Mouse (Mus musculus): ENCODE measurements around the gene Glul. TPM values are rescaled to one million over a fixed set of nuclear protein-coding genes. Genes with fewer than 3 reads are reported as not detected.
"Not testable (repeated sequence)": the region's sequence is repeated elsewhere in the genome, so short reads cannot be mapped to it uniquely, and the experiment has no call there.

Gene Glul
- 215 and 233 TPM in 2 replicates for polyA plus RNA-seq (2015; fragmentation: Nextera tagmentation; extraction: Ambion mirVana)

DNA sequence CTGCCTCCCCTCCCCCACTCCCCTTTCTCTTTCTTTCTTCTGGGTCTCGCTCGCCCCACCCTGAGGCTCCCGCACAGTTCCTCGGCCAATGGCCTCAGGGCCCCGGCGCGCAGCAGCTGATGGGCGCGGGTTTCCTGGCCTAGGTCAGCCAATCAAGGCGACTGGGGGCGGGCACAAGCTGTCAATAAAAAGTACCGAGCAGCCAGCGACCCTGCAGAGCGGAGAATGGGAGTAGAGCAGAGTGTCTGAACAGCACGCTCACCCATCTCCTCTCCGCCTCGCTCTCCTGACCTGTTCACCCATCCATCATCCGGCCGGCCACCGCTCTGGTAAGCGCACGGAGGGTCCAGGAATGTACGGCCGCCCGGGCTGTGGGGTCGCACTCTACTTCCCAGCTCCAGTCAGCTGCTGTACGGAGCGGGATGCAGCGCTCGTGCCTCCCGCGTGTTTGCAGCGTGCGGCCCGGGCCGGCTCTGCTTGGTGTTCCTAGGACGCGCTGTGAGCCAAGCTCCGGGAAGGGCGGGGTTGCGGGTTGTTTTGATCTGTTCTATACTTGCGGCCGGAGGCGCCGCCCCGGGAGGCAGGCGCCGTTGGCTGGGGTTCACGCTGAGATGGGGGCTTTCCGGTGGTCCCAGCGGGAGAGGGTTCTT is at the start of gene Glul, which contains the start of gene Teddm2:
TSS of gene Glul (plus strand) at position 214 of the 650 bp plus-strand sequence.
TSS of gene Teddm2 (minus strand) at position 498 of the 650 bp plus-strand sequence.
- H3K4me2 ChIP-seq = peak within 1 kb of the TSS; percentile 72
- H3K9me3 ChIP-seq (replicated peaks) = no peaks in the 10 kb centered on the region
- peak within 1 kb of the TSS; percentile 88 for H3K4me3 ChIP-seq (replicated peaks)
- H3K36me3 ChIP-seq = peaks cover 20% of the 10 kb centered on the region
- peak; percentile 98 for ATAC-seq (ENCODE audit: low FRiP score)
- peaks cover 50% of the 10 kb centered on the region for H3K4me1 ChIP-seq
- WGBS = under 1% methylated on average over 51 of the region's 51 CpGs
- H3K27me3 ChIP-seq (replicated peaks) = no peaks in the 10 kb centered on the region
- peak within 1 kb of the TSS; percentile 91 for H3K9ac ChIP-seq (replicated peaks)
- peak within 1 kb of the TSS; percentile 97 for H3K27ac ChIP-seq (replicated peaks)

GRCm38 (mm10) chr1:153852696-153853095 is 47.0 kb upstream of the Glul start:
- H3K4me2 ChIP-seq; H3K4me3 ChIP-seq (replicated peaks); ATAC-seq (ENCODE audit: low FRiP score); H3K27me3 ChIP-seq (replicated peaks); H3K27ac ChIP-seq (replicated peaks); H3K9me3 ChIP-seq (replicated peaks); H3K4me1 ChIP-seq; H3K36me3 ChIP-seq; H3K9ac ChIP-seq (replicated peaks): not testable (repeated sequence)
- WGBS = 87% methylated on average over 7 of the region's 7 CpGs

DNA sequence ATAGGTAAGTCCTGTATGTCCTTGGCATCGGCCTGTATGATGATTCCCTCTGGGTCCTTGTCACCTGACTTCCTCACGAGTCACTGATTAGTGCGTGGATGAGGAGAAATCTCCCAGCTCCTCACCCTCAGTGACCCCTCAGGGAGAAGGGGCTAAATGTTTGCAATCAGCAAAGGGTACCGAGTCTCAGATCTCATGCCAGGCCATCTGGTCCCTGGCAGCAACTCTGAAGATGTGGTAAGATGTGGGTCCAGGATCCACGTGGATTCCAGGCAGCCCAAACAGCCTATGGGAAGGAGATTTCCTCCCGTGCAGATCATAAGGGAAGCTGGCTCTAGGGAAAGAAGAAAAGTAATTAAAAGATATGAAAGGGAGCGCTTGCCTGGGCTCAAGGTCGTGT is 43.8 kb upstream of the Glul start:
- 80% methylated on average over 8 of the region's 8 CpGs for WGBS
- ATAC-seq (ENCODE audit: low FRiP score) = no peak

DNA sequence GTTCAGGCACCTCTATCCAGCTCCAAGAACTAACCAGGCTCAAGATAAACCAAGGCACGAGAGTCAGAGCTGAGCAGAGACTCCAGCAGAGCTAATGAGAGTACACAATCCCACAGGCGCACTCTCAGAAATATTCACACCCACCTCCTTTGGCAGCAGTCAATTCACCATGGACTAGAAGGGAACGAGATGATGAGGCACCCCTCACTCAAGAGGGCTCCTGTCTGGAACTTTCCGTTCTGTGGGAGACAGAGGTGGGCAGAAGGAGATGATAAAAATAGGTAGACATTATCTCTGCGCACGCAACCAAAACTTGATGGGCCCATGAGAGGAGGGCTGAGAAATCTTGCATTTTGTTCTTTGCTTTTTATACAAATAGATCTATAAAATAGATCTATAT is 25.7 kb upstream of the Glul start, which contains the start of gene Teddm1b:
TSS of gene Teddm1b (plus strand) at position 301 of the 400 bp plus-strand sequence.
- Histone ChIP-seq H3K9me3 (replicated peaks) (no peaks in the 10 kb centered on the region), H3K4me1 (no peaks in the 10 kb centered on the region), H3K27me3 (replicated peaks) (no peaks in the 10 kb centered on the region), H3K27ac (replicated peaks) (no peak within 1 kb of the TSS), H3K4me3 (replicated peaks) (no peak within 1 kb of the TSS), H3K36me3 (no peaks in the 10 kb centered on the region), H3K9ac (replicated peaks) (no peak within 1 kb of the TSS), H3K4me2 (no peak within 1 kb of the TSS)
- ATAC-seq (ENCODE audit: low FRiP score) = no peak
- WGBS = 96% methylated on average over 6 of the region's 6 CpGs

More for the DNA sequence above, 43.8 kb upstream of the Glul start:
- Histone ChIP-seq H3K27ac (replicated peaks) (no peak overlapping the region), H3K4me3 (replicated peaks) (no peak overlapping the region), H3K4me1 (no peaks in the 10 kb centered on the region), H3K9me3 (replicated peaks) (no peaks in the 10 kb centered on the region), H3K9ac (replicated peaks) (no peak overlapping the region), H3K4me2 (no peak overlapping the region), H3K36me3 (no peaks in the 10 kb centered on the region), H3K27me3 (replicated peaks) (no peaks in the 10 kb centered on the region)

GRCm38 (mm10) chr1:153880391-153880790 is 19.4 kb upstream of the Glul start:
- not testable (repeated sequence) for ATAC-seq (ENCODE audit: low FRiP score); H3K27me3 ChIP-seq (replicated peaks); H3K9me3 ChIP-seq (replicated peaks); H3K4me1 ChIP-seq; H3K4me2 ChIP-seq; H3K36me3 ChIP-seq; H3K9ac ChIP-seq (replicated peaks); H3K27ac ChIP-seq (replicated peaks); H3K4me3 ChIP-seq (replicated peaks)
- 96% methylated on average over 17 of the region's 17 CpGs for WGBS

DNA sequence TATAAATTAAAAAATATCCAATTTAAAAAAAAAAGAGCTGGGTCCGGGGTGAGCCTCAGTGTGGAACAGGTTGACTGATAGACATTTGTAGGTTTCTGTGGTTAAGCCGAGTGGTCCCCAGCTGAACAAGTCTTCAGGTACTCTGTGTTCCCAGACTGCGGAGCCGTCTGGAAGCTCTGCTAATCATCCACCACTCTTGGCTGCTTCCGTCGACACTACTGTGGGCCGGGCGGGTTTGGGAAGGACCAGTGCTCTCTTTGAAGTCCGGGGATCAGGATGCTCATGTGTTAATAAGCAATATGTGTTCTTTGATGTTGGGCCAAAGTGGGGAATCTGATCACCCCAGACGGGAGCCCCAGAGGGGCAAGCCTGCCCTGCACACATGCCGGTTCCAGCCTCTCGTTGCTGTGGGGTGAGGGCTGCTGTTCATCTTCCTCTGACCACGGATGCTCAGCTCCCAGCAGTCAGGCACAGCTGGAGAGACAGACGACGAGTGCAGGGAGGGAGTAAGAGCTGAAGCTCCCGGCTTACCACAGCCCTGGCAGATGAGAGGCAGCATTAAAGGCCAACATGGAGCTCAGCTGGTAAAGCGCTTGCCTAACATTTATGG is 13.6 kb upstream of the Glul start:
- 45% methylated on average over 17 of the region's 17 CpGs for WGBS
- ATAC-seq (ENCODE audit: low FRiP score) = no peak
- H3K9me3 ChIP-seq (replicated peaks) = no peaks in the 10 kb centered on the region
- no peak overlapping the region for H3K4me2 ChIP-seq
- H3K4me3 ChIP-seq (replicated peaks) = no peak overlapping the region
- H3K36me3 ChIP-seq = no peaks in the 10 kb centered on the region
- no peaks in the 10 kb centered on the region for H3K27me3 ChIP-seq (replicated peaks)
- no peak overlapping the region for H3K27ac ChIP-seq (replicated peaks)
- H3K9ac ChIP-seq (replicated peaks) = no peak overlapping the region
- H3K4me1 ChIP-seq = 0 out of 2 replicates have a peak, but pooled peaks cover 3% of the 10 kb centered on the region

GRCm38 (mm10) chr1:153890121-153890520 is 9.6 kb upstream of the Glul start:
- Histone ChIP-seq H3K27ac (replicated peaks) (no peak overlapping the region), H3K36me3 (no peaks in the 10 kb centered on the region), H3K9ac (replicated peaks) (no peak overlapping the region), H3K4me2 (no peak overlapping the region), H3K4me1 (peaks cover 12% of the 10 kb centered on the region), H3K27me3 (replicated peaks) (no peaks in the 10 kb centered on the region), H3K9me3 (replicated peaks) (no peaks in the 10 kb centered on the region), H3K4me3 (replicated peaks) (no peak overlapping the region)
- no peak for ATAC-seq (ENCODE audit: low FRiP score)
- WGBS = 94% methylated on average over 10 of the region's 10 CpGs

DNA sequence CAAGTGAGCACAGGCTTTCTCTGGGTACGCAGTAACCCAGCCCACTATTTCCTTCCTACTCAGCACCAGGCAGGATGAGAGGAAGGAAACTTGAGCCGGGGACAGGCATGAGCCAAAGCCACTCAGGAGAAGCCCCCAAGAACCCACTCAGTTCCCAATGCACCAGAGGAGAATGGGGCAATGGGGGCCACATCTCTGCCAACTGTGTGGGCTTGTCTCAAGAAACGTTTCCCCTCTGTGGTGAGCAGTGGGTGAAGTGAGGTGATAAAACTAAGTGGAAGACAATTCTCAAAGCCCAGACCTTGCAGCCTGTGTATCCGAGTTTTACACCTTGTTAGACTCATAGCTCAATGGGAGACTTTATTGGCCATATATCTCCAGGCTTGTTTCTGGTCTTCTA is 8.3 kb upstream of the Glul start, which contains the start of gene Teddm1a:
TSS of gene Teddm1a (plus strand) at position 301 of the 400 bp plus-strand sequence.
- WGBS = 60% methylated on average over 4 of the region's 4 CpGs
- H3K27me3 ChIP-seq (replicated peaks) = no peaks in the 10 kb centered on the region
- no peak for ATAC-seq (ENCODE audit: low FRiP score)

GRCm38 (mm10) chr1:153893746-153894145 is 6.0 kb upstream of the Glul start:
- Histone ChIP-seq H3K27me3 (replicated peaks) (no peaks in the 10 kb centered on the region), H3K4me2 (no peak overlapping the region), H3K4me1 (peaks cover 21% of the 10 kb centered on the region), H3K27ac (replicated peaks) (no peak overlapping the region), H3K4me3 (replicated peaks) (no peak overlapping the region), H3K36me3 (no peaks in the 10 kb centered on the region), H3K9ac (replicated peaks) (no peak overlapping the region), H3K9me3 (replicated peaks) (no peaks in the 10 kb centered on the region)
- WGBS = 76% methylated on average over 2 of the region's 2 CpGs
- ATAC-seq (ENCODE audit: low FRiP score) = no peak

More for the DNA sequence above, 8.3 kb upstream of the Glul start, which contains the start of gene Teddm1a:
- no peaks in the 10 kb centered on the region for H3K36me3 ChIP-seq
- H3K4me1 ChIP-seq = peaks cover 11% of the 10 kb centered on the region
- H3K4me2 ChIP-seq = no peak within 1 kb of the TSS
- H3K27ac ChIP-seq (replicated peaks) = no peak within 1 kb of the TSS
- no peak within 1 kb of the TSS for H3K9ac ChIP-seq (replicated peaks)
- no peak within 1 kb of the TSS for H3K4me3 ChIP-seq (replicated peaks)
- no peaks in the 10 kb centered on the region for H3K9me3 ChIP-seq (replicated peaks)

DNA sequence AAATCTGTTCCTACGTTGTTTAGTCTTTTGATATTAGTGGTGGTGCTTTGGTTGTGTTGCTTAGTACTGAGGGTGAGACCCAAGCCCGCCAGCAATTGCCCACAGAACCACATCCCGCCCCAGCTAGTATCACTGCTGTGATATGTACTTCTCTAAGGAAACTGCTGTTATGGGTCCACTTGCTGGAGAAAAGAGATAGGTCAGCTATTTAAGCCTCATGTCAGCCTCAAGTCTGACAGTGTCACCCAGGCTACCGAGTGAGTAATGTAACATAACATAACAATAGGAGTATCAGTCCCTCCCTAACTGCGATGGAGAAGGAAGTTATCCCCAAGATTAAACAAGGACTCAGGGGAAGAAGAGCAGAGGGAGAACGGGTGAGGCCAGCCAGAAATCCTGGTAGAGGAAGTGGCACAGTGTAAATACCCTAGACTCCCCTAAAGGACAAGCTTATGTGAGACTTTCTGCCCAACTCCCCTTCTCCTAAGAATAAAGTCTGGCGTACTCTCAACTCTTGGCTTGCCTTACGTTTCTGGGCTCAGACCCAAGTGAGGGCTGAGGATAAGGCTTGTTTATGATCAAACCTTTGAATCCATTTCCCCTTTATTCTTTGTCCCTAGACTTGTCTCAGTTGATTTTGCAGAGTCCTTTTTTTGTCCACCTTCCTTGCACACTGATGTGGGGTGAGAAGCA is 5.4 kb upstream of the Glul start:
- no peak for ATAC-seq (ENCODE audit: low FRiP score)
- peaks cover 27% of the 10 kb centered on the region for H3K4me1 ChIP-seq
- H3K9me3 ChIP-seq (replicated peaks) = no peaks in the 10 kb centered on the region
- 58% methylated on average over 8 of the region's 8 CpGs for WGBS
- no peak overlapping the region for H3K27ac ChIP-seq (replicated peaks)
- H3K9ac ChIP-seq (replicated peaks) = no peak overlapping the region
- H3K36me3 ChIP-seq = no peaks in the 10 kb centered on the region
- no peak overlapping the region for H3K4me3 ChIP-seq (replicated peaks)
- no peaks in the 10 kb centered on the region for H3K27me3 ChIP-seq (replicated peaks)
- no peak overlapping the region for H3K4me2 ChIP-seq

- Histone ChIP-seq H3K36me3 (no peaks in the 10 kb centered on the region), H3K27me3 (replicated peaks) (no peaks in the 10 kb centered on the region), H3K9ac (replicated peaks) (no peak overlapping the region), H3K27ac (replicated peaks) (no peak overlapping the region), H3K9me3 (replicated peaks) (no peaks in the 10 kb centered on the region), H3K4me2 (no peak overlapping the region), H3K4me3 (replicated peaks) (no peak overlapping the region), H3K4me1 (peaks cover 27% of the 10 kb centered on the region)
- WGBS = 37% methylated on average over 5 of the region's 5 CpGs
- ATAC-seq (ENCODE audit: low FRiP score) = no peak
Observed at GRCm38 (mm10) chr1:153894979-153895378, 4.8 kb upstream of the Glul start.

All from neural tube, embryonic 15.5 days (tissue).